Mouse (Mus musculus): ENCODE results near the gene Vkorc1l1.

Vkorc1l1 gene

DNA sequence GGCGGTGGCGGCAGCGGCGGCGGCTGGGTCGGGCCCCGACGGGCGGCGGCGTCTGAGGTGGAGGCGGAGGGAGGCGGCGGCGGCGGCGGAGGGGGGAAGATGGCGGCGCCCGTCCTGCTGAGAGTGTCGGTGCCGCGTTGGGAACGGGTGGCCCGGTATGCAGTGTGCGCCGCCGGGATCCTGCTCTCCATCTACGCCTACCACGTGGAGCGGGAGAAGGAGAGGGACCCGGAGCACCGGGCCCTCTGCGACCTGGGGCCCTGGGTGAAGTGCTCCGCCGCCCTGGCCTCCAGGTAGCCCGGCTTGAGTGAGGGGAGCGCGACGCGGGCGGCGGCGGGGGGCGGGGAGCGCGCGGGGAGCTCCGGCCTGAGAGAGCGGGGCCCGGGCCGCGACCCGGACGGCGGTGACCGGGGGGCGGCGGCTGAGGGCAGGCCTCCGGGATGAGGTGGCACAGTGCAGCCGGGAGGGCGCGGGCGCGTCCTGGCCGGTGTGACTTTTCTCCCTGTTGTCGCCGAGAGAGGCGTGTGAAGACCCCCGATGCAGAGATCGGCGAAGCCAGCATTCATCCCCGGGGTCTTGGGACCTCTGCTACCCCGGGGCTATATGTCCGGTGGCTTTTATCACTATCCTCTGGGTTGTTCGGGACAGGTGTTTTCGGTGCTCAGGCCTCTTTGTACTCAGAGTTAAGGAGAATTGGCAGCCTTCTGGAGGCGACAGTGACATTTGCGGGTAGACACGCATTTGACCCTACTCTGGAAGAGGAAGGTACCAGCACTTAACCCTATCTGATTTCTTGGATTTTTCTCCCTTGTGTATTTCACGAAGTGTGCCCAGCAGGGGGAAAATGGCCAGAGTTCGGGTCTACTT lies 536 bp downstream of the Vkorc1l1 start:
- DNase-seq (ENCODE audit: low read depth) = peak; percentile 46

DNA sequence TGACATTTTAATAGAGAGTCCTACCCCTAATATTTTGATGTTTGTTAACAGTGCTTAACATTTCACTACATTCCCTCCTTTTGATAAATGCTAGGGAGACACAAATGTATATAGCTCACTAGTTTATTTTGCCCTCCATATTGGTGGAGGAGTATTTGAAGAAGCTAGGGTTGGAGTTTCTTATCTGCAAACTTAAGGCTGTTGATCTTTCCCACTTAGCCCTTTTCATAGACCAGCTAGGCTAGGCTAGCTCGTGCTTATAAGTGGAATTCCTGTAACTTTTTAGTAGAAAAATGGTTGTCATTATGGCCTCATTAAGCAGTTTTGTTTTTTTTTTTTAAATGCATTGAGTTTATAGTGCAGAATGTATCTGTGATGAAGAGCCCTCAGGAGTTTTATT lies 1.6 kb downstream of the Vkorc1l1 start:
- peak; percentile 8 for DNase-seq (ENCODE audit: low read depth)

GRCm38 (mm10) chr5:129947528-129948033 lies 5.8 kb downstream of the Vkorc1l1 start:
- no peak for DNase-seq (ENCODE audit: low read depth)

DNA sequence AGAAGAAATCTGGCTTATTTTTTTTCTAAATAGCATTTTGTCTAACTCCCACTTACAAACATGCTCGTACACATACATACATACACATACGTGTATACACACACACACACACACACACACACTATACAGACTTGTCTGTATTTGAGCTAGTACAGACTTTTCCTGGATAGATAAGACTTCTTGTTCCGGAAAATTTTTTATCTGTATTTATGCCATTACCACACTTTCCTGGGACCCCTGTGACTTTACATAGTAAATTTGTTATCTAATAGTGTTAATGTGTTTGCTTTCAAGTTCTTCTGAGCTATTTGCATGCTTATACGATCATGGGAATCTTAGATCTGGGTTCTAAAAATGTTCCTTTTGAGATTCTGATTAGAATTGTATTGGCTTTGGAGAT lies 10.4 kb downstream of the Vkorc1l1 start:
- DNase-seq (ENCODE audit: low read depth) = no peak

GRCm38 (mm10) chr5:129954473-129955254 lies 12.9 kb downstream of the Vkorc1l1 start:
- no peak for DNase-seq (ENCODE audit: low read depth)

- DNase-seq (ENCODE audit: low read depth) = no peak
Measured at GRCm38 (mm10) chr5:129955792-129956191, 14.0 kb downstream of the Vkorc1l1 start.

DNA sequence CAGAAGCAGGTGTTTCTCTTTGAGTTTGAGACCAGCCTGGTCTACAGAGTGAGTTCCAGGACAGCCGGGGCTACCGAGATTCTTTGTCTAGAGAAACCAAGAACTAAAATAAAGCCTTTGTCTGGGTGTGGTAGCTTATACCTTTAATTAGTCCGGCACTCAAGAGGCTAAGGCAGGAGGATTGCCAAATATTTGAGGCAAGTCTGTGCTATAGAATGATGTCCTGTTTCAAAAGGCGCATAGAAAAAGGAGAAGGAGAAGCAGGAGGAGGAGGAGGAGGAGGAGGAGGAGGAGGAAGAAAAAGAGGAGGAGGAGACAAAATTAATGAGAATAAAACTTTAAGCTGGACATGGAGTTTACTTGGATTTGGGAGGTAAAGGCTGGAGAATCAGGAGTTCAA lies 21.5 kb downstream of the Vkorc1l1 start:
- no peak for DNase-seq (ENCODE audit: low read depth)

GRCm38 (mm10) chr5:129966448-129966847 lies 24.7 kb downstream of the Vkorc1l1 start:
- DNase-seq (ENCODE audit: low read depth) = no peak

DNA sequence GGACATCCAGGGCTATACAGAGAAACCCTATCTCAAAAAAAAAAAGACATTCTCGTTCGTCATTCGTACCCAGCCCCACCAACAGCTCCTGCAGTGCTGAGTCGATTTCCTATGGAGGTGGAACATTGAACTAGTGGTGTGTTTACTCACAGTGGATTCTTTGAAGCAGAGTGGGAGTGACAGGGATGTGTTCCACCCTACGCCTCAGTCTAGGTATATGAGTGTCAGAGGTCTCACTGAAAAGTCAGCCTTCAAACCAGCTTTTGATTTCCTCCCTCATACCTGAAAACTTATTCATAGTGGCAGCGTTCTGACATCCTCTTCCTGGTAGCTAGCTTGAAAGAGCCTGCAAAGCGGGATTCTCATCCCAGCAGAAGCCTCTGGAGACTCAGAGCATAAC lies 26.6 kb downstream of the Vkorc1l1 start:
- no peak for DNase-seq (ENCODE audit: low read depth)

- no peak for DNase-seq (ENCODE audit: low read depth)
Measured at GRCm38 (mm10) chr5:129971491-129971890, 29.7 kb downstream of the Vkorc1l1 start.

DNA sequence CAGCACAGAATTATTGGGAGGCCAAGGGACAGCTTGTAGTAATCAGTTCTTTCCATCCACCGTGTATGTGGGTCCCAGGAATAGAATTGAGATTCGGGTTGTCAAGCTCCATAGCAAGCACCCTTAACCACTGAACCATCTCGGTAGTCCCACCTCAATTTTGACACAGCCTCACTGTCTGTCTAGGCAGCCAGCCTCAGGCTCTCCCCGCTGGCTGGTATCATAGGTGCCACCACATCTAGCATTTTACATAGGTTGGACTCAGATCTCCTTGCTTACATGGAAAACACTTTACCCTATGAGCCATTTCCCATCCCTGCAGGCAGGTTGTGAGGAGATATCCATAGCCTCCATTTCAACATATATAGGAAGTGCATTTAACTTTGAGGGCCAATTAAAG lies 32.6 kb downstream of the Vkorc1l1 start:
- DNase-seq (ENCODE audit: low read depth) = no peak

DNA sequence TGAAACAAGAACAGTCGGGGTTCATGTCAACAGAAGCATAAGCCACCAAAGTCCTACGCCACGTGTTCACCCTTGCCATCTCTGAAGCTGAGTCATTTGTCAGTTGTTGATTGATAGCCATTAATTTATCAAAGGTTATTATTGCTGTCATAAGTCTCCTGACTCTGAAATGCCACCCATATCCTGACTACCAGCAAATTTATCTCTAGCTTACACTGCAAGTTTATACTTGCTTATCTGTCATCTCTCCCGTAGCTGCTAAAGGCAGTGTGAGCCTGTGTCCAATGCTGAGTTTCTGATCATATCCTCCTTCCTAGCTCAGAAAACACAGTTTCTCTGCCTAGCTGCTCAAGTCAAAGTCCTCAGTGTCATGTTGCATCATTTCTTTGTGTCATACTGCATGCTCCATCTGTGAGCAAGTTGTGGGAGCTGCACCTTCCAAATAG lies 33.1 kb downstream of the Vkorc1l1 start:
- DNase-seq (ENCODE audit: low read depth) = no peak

DNA sequence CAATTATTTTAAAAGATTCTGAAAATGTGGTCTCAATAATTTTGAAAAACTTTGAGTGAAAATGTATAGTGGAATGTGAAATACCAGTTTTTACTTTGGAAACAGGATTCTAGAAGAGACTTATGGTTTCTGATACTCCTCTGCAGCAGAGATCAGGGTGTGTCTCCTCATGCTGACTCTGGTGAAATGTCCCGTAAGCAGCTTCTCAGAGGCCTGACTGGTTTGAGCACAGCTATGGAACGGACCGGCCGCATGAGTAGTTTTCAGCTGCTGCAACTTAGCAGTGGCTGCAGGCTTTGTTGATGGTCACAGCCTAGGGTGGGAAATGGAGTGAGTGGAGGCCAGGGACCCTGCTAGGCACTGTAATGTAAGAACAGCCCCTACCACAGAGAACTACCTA lies 36.0 kb downstream of the Vkorc1l1 start:
- DNase-seq (ENCODE audit: low read depth) = no peak

DNA sequence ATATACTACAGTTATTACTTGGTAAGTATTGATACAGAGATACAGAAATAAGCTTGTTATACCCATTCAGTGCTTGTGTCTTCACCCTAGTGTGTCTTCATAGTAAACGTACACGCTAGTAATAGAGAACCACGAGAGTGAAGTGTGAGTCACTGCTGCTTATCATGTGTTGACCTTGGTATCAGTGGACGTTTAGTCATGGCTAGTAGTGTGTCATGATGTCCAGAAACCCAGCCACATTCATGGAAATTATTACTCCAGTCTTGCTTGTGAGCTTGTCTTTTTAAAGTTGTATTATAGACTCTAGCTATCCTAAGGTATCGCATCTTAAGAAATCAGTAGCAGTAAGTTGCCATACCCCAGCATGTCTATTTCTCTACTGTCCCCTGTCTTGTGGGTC lies 36.8 kb downstream of the Vkorc1l1 start:
- no peak for DNase-seq (ENCODE audit: low read depth)

DNA sequence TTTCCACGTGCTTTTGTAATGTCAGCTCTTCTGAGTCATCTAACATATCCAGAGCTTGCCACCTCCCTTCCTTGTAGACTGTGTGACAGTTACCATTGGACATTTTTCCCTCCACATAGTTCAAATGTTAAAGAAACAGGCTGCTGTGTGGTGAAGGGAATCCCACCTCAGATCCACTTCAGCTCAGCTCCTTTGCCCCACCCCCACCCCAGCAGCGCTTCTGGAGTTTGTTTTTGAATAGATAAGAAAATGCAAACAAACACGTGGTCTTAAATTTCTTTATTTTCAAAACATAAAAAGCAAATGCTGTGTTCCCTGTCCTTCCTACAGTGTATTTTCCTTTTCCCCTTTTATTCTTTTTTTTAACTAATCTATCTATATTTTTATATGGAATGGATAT lies 38.4 kb downstream of the Vkorc1l1 start:
- no peak for DNase-seq (ENCODE audit: low read depth)

- DNase-seq (ENCODE audit: low read depth) = no peak
Measured at GRCm38 (mm10) chr5:129989376-129989775, 47.6 kb downstream of the Vkorc1l1 start.

DNA sequence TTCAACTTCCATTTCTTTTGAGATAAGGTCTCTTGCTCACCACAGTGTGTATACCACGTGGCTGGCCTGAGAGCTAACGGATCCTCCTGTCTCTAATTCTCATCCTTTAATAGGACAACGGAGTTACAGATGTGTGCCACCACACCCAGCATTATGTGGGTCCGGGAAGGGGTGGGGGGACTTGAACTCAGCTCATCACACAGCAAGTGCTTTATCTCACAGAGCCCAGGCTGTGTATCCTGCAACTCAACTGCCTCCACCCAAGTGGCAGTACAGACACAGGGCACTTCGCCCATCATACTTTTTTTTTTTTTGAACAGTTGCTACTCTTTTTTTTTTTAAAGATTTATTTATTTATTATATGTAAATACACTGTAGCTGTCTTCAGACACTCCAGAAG lies 50.1 kb downstream of the Vkorc1l1 start:
- no peak for DNase-seq (ENCODE audit: low read depth)

DNA sequence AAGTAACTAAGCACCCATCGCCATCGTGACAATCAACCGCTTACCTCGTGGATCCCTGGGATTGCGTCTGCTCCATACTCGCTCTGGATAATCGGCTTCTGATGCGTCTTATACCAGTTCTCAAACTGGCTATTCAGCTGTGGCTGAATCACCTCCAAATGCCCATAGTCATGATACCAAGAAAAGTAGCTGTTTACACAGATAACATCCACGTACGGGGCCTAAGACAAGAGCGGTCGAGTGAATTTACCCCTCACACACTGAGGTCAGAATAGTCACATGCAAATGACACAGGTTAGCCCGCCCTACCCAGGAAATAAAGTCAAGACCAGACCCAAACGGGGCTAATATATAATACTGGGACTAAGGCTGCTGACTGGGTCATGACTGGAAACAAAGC lies 51.6 kb downstream of the Vkorc1l1 start:
- DNase-seq (ENCODE audit: low read depth) = no peak

GRCm38 (mm10) chr5:129994989-129995388 lies 53.2 kb downstream of the Vkorc1l1 start:
- no peak for DNase-seq (ENCODE audit: low read depth)

- DNase-seq (ENCODE audit: low read depth) = no peak
Measured at GRCm38 (mm10) chr5:129997700-129998099, 55.9 kb downstream of the Vkorc1l1 start.

DNA sequence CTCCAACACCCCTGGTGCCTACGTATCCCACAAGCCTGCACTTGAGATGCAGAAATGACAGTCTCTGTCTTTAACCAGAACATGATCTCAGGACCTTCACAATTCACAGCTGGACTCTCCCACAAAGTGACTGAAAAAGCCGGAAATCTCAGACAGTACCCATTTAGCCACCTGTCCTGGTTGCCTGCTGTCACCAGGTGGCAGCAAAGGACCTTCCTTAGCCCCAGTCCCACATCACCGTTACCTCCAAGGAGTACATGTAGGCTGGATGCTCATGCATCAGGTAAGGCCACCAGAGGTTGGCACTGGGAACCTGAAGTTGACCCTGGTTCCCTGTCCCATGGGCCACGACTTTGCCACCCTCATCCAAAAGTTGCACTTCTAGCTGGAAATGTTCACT lies 57.3 kb downstream of the Vkorc1l1 start:
- DNase-seq (ENCODE audit: low read depth) = peak; percentile 82

GRCm38 (mm10) chr5:130000735-130001134 lies 59.0 kb downstream of the Vkorc1l1 start:
- DNase-seq (ENCODE audit: low read depth) = no peak
